Mouse (Mus musculus) urinary bladder, adult 18-20 months (tissue): ENCODE measurements around the gene Col23a1.
A peak's percentile ranks its signal among the peaks of the same experiment; 100 is the strongest.
"Not testable (repeated sequence)": the region's sequence is repeated elsewhere in the genome, so short reads cannot be mapped to it uniquely, and the experiment has no call there.

ENCODE experiments used
- DNase-seq, 2 experiments: peaks; one replicate each; pipeline ENCODE4 v3.0.0; 2022; ENCODE audit warnings: low spot score in 2 of 2, mixed read lengths in 2 of 2

Gene Col23a1

GRCm38 (mm10) chr11:51619409-51620060, 329.8 kb downstream of the Col23a1 start, which contains the start of gene Nhp2:
Gene Nhp2 (plus strand): TSS chr11:51619735.
- DNase-seq, result peak; percentile 90 to 92

GRCm38 (mm10) chr11:51620084-51620483, 330.4 kb downstream of the Col23a1 start:
- no peak for DNase-seq

GRCm38 (mm10) chr11:51621776-51622175, 332.1 kb downstream of the Col23a1 start:
- DNase-seq, result no peak

- DNase-seq, result no peak
Measured at GRCm38 (mm10) chr11:51622971-51623491, 333.3 kb downstream of the Col23a1 start.

- DNase-seq, result no peak
Measured at GRCm38 (mm10) chr11:51625187-51625820, 335.6 kb downstream of the Col23a1 start.

- DNase-seq, result no peak
Measured at GRCm38 (mm10) chr11:51627425-51627824, 337.7 kb downstream of the Col23a1 start.

GRCm38 (mm10) chr11:51627907-51628306, 338.2 kb downstream of the Col23a1 start:
- DNase-seq, result no peak

- DNase-seq, result no peak
Measured at GRCm38 (mm10) chr11:51629651-51630314, 340.1 kb downstream of the Col23a1 start.

- DNase-seq, result no peak
Measured at GRCm38 (mm10) chr11:51632130-51632753, 342.5 kb downstream of the Col23a1 start.

GRCm38 (mm10) chr11:51633200-51633599, 343.5 kb downstream of the Col23a1 start:
- DNase-seq, result not testable (repeated sequence)
